Mouse (Mus musculus): ENCODE results near the gene Ube2q1. TPM values are rescaled to one million over a fixed set of nuclear protein-coding genes. Genes with fewer than 3 reads are reported as not detected.
A peak's percentile ranks its signal among the peaks of the same experiment; 100 is the strongest.

Gene Ube2q1
- total and polyA plus RNA-seq, 2 experiments from 2014 or later: 9.9 to 71.9 TPM

DNA sequence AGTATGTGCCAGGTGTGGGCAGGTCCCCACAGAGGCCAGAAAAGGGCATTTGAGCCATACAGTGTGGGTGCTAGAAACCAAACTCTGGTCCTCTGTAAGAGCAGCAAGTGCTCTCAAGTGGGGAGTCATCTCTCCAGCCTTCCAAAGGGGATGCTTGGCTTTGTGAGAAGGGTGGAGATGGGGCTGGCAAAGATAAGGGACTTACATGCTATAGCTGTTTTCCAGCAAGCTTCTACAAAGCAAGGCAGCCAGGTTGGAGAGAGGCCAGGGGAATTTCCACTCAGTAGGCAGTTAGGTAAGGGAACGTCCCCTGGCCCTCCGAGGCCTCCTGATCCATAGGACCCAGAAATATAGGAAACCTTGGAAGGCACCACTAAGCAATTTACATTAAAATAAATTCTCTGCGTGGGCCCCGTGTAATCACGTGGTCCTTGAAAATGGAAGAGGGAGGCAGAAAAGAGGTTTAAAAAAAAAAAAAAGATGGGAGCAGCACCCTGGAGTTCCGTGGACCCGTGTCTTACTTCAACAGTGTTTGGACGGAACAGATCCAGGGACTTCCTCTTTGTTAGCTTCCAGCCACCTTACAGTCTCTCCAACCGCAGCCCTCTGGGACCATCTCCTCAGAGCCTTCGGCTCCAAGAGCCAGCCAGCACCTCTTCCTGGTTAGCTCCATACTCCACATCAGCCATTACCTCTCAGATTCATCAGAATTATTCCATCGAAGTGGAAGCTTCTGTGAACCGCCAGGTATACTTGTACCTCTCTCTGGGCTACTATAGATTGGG, 47.1 kb downstream of the Ube2q1 start:
- Histone ChIP-seq H3K4me2 (ENCODE audit: low read depth) (no peak overlapping the region), H3K9ac (no peak overlapping the region), H3K27ac (ENCODE audit: low read depth, low read length) (no peak overlapping the region), H3K36me3 (ENCODE audit: insufficient read depth) (no peaks in the 10 kb centered on the region), H3K4me3 (ENCODE audit: low read depth, low read length) (no peak overlapping the region), H3K27me3 (ENCODE audit: insufficient read depth, low read length) (no peaks in the 10 kb centered on the region), H3K9me3 (ENCODE audit: low read length) (no peaks in the 10 kb centered on the region), H3K4me1 (ENCODE audit: insufficient read depth) (no peaks in the 10 kb centered on the region)
- no peak for DNase-seq
- ATAC-seq: no peak
- WGBS: 90% methylated on average over 12 of the region's 12 CpGs
- no peak for TF ChIP-seq CTCF (IDR thresholded peaks at IDR 0.05; ENCODE audit: low read depth)

DNA sequence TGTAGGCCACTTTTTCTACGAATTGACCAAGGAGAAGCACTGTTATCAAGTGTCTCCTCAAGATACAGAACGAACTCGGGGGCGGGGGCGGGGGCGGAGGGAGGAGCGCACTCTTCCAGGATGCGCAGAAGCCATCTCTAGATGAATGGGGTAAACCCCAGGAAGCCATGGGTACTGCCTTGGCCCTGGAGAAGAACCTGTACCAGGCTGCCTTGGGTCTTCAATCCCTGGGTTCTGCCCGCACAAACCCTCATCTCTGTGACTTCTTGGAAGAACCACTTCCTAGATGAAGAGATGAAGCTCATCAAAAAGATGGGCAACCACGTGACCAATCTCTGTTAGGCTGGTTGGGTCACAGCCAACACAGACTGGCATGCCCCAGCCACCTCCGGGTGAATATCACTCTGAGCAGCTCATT, 47.7 kb downstream of the Ube2q1 start:
- WGBS: 88% methylated on average over 11 of the region's 11 CpGs
- Histone ChIP-seq H3K4me2 (ENCODE audit: low read depth) (no peak overlapping the region), H3K9me3 (ENCODE audit: low read length) (no peaks in the 10 kb centered on the region), H3K4me1 (ENCODE audit: insufficient read depth) (no peaks in the 10 kb centered on the region), H3K27me3 (ENCODE audit: insufficient read depth, low read length) (no peaks in the 10 kb centered on the region), H3K36me3 (ENCODE audit: insufficient read depth) (no peaks in the 10 kb centered on the region), H3K27ac (ENCODE audit: low read depth, low read length) (no peak overlapping the region), H3K9ac (no peak overlapping the region), H3K4me3 (ENCODE audit: low read depth, low read length) (no peak overlapping the region)
- no peak for DNase-seq
- no peak for TF ChIP-seq CTCF (IDR thresholded peaks at IDR 0.05; ENCODE audit: low read depth)
- ATAC-seq: no peak

DNA sequence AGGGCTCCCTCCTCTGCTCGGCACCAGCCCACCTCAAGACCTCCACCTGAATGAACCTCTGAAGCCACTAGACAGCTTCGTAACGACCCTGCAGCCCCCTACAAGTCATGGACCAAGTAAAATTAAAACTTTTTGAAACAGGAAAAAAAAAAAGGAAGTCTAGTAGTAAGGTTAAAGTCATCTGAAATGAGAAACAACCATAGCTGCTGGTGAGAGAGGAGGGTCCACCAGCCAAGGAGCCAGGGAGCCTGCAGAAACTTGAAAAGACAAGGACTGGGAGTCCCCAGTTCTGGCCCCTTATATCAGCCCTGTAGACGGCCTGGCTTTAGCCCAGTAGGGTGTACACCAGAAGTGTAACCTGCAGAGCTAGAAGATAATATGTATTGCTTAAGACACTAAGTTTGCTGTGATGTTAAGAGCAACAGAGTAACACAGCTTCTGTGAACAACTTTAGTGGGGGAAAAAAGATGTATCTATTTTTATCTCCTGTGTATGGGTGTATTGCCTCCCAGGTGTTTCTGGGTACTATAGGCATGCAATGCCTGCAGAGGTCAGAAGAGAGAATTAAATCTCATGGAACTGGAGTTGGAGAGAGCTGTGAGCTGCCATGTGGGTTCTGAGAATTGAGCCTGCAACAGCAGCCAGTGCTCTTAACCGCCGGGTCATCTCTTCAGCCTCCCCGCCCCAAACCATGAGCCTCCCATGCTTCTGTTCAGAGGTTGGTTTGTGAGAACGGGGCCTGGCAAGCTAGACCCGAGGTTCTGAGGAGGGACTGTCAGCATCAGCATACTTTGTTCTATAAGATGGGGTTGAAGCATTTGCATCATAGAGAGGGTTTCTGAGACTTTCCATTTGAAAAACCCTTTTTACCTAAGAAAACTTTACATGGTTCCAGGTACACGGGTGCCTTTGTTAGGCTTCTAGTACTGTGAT, 48.4 kb downstream of the Ube2q1 start:
- Histone ChIP-seq H3K9me3 (ENCODE audit: low read length) (no peaks in the 10 kb centered on the region), H3K9ac (no peak overlapping the region), H3K4me3 (ENCODE audit: low read depth, low read length) (no peak overlapping the region), H3K27me3 (ENCODE audit: insufficient read depth, low read length) (no peaks in the 10 kb centered on the region), H3K27ac (ENCODE audit: low read depth, low read length) (no peak overlapping the region), H3K4me2 (ENCODE audit: low read depth) (no peak overlapping the region), H3K36me3 (ENCODE audit: insufficient read depth) (no peaks in the 10 kb centered on the region), H3K4me1 (ENCODE audit: insufficient read depth) (no peaks in the 10 kb centered on the region)
- TF ChIP-seq CTCF (IDR thresholded peaks at IDR 0.05; ENCODE audit: low read depth): no peak
- WGBS: 76% methylated on average over 10 of the region's 10 CpGs
- ATAC-seq (no peak), DNase-seq (no peak)

DNA sequence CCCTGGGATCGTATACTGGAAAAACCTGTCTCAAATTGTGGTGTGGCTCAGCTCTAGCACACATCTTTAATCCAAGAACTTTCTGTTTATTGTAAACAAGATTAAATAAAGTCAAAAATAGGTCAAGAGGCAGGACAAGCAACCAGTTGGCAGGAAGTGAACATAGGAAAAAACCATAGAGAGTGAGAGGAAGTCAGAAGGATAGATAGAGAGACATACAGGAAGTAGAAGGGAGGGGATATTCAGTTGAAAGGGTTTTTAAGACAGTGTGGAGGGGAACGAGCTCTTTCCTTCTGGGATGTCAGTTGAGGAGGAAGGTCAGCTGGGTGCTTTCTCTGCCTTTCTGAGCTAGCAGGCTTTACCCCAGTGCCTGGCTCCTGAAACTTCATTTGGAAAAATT, 50.2 kb downstream of the Ube2q1 start:
- WGBS: 72% methylated on average over 2 of the region's 2 CpGs
- Histone ChIP-seq H3K9ac (no peak overlapping the region), H3K9me3 (ENCODE audit: low read length) (no peaks in the 10 kb centered on the region)

DNA sequence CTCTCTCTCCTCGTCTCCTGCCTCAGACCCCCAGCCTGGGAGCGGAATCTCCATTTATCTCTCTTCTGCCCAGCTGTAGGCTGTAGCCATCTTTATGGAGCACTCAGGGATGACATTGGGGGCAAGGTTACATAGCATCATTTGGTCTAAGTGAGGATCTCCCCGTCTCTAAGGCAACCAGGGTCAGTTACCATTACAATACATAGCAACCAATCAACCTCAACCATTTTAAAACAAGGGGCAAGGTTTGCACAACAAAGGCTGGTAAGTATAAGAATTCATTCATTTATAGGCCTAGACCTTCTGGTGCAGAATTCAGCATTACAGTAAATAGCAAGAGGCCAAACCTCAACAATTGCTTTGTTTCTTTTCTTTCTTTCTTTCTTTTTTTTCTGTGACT, 52.9 kb downstream of the Ube2q1 start:
- no peaks in the 10 kb centered on the region for H3K36me3 ChIP-seq (ENCODE audit: insufficient read depth)
- H3K9me3 ChIP-seq (ENCODE audit: low read length): no peaks in the 10 kb centered on the region
- H3K9ac ChIP-seq: no peak overlapping the region
- no peak for DNase-seq
- ATAC-seq: no peak
- H3K27me3 ChIP-seq (ENCODE audit: insufficient read depth, low read length): peaks cover 25% of the 10 kb centered on the region
- WGBS: 78% methylated on average over 3 of the region's 3 CpGs
- no peak overlapping the region for H3K4me3 ChIP-seq (ENCODE audit: low read depth, low read length)
- no peaks in the 10 kb centered on the region for H3K4me1 ChIP-seq (ENCODE audit: insufficient read depth)
- H3K27ac ChIP-seq (ENCODE audit: low read depth, low read length): no peak overlapping the region
- H3K4me2 ChIP-seq (ENCODE audit: low read depth): no peak overlapping the region
- no peak for TF ChIP-seq CTCF (IDR thresholded peaks at IDR 0.05; ENCODE audit: low read depth)

More for the DNA sequence above, 50.2 kb downstream of the Ube2q1 start:
- Histone ChIP-seq H3K27ac (ENCODE audit: low read depth, low read length) (no peak overlapping the region), H3K4me3 (ENCODE audit: low read depth, low read length) (no peak overlapping the region), H3K4me2 (ENCODE audit: low read depth) (no peak overlapping the region), H3K36me3 (ENCODE audit: insufficient read depth) (no peaks in the 10 kb centered on the region), H3K4me1 (ENCODE audit: insufficient read depth) (no peaks in the 10 kb centered on the region), H3K27me3 (ENCODE audit: insufficient read depth, low read length) (0 out of 2 replicates have a peak, but pooled peaks cover 2% of the 10 kb centered on the region)
- DNase-seq (no peak), ATAC-seq (no peak)
- no peak for TF ChIP-seq CTCF (IDR thresholded peaks at IDR 0.05; ENCODE audit: low read depth)

- Histone ChIP-seq H3K4me2 (ENCODE audit: low read depth) (peak within 1 kb of the TSS; percentile 48), H3K36me3 (ENCODE audit: insufficient read depth) (no peaks in the 10 kb centered on the region), H3K9me3 (ENCODE audit: low read length) (no peaks in the 10 kb centered on the region), H3K4me1 (ENCODE audit: insufficient read depth) (no peaks in the 10 kb centered on the region), H3K9ac (0 out of 2 replicates have a peak within 1 kb of the TSS, but pooled peaks have one; percentile 14), H3K27me3 (ENCODE audit: insufficient read depth, low read length) (peaks cover 40% of the 10 kb centered on the region), H3K4me3 (ENCODE audit: low read depth, low read length) (peak within 1 kb of the TSS; percentile 36), H3K27ac (ENCODE audit: low read depth, low read length) (no peak within 1 kb of the TSS)
- no peak for DNase-seq
- no peak for ATAC-seq
- WGBS: 3% methylated on average over 89 of the region's 96 CpGs
- TF ChIP-seq CTCF (IDR thresholded peaks at IDR 0.05; ENCODE audit: low read depth): no peak
Measured at GRCm38 (mm10) chr3:89830815-89831591, 57.6 kb downstream of the Ube2q1 start, which contains the start of gene She. She (plus strand) TSS chr3:89831370.

Other genes starting within 250 kb of the Ube2q1 start
- 62.4 and 78.2 TPM in 2 replicates for gene Adar, start 58.6 kb upstream of the Ube2q1 start, total RNA-seq (2014; rRNA removed)
- gene Adar, start 58.6 kb upstream of the Ube2q1 start, polyA plus RNA-seq (2015; fragmentation: Nextera tagmentation; extraction: Ambion mirVana): 14.0 and 18.5 TPM in 2 replicates
- gene Chrnb2, start 9.0 kb upstream of the Ube2q1 start, total RNA-seq (2014; rRNA removed): 32.8 and 41.9 TPM in 2 replicates
- gene Chrnb2, start 9.0 kb upstream of the Ube2q1 start, polyA plus RNA-seq (2015; fragmentation: Nextera tagmentation; extraction: Ambion mirVana): 14.5 and 17.3 TPM in 2 replicates
- 1.8 and 2.1 TPM in 2 replicates for gene She, start 57.8 kb downstream of the Ube2q1 start, total RNA-seq (2014; rRNA removed)
- 0.65 and 0.86 TPM in 2 replicates for gene She, start 57.8 kb downstream of the Ube2q1 start, polyA plus RNA-seq (2015; fragmentation: Nextera tagmentation; extraction: Ambion mirVana)
- 1.1 and 1.7 TPM in 2 replicates for gene Il6ra, start 139.6 kb downstream of the Ube2q1 start, total RNA-seq (2014; rRNA removed)
- 1.6 and 1.7 TPM in 2 replicates for gene Il6ra, start 139.6 kb downstream of the Ube2q1 start, polyA plus RNA-seq (2015; fragmentation: Nextera tagmentation; extraction: Ambion mirVana)
- 54.7 and 77.9 TPM in 2 replicates for gene Atp8b2, start 189.9 kb downstream of the Ube2q1 start, total RNA-seq (2014; rRNA removed)
- 4.8 and 6.2 TPM in 2 replicates for gene Atp8b2, start 189.9 kb downstream of the Ube2q1 start, polyA plus RNA-seq (2015; fragmentation: Nextera tagmentation; extraction: Ambion mirVana)
- gene Hax1, start 225.2 kb downstream of the Ube2q1 start, total RNA-seq (2014; rRNA removed): 43.9 and 59.8 TPM in 2 replicates
- 73.4 and 78.2 TPM in 2 replicates for gene Hax1, start 225.2 kb downstream of the Ube2q1 start, polyA plus RNA-seq (2015; fragmentation: Nextera tagmentation; extraction: Ambion mirVana)